Mouse (Mus musculus): Measurements from ENCODE around the gene Gm48551.

The Gm48551 gene

DNA sequence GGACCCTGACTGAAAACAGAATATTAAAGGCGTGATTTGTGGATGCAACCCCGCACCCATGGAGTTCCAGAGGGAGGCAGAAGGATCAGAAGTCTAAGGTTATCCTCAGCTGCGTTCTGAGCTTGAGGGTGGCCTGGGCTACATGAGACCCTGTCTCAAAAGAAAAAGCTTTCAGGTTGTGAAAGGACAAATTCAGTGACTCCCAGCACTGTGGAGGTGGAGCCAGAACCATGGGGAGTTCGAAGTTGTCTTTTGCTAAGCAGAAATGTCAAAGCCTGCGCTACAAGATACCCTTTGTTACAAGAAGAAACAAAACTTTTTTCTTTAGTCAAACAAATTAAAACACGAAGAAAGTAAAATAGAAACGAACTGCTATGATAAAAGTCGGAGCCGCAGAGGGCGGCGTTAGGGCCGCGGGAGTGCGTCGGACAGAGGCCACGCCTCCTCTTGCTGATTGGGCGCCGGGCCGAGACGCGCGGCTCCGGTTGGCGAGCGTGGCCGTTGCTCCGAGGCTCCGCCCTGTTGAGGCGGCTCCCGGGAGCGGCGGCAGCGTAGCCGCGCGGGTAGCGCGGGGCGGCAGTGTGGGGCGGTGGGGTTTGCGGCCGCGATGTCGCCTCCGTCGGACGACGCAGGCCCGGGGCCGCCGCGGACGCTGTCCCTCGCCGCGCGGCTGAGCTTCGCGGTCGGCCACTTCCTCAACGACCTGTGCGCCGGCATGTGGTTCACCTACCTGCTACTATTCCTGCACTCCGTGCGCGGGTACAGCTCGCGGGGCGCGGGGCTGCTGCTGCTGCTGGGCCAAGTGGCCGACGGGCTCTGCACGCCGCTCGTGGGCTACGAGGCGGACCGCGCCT, 27.0 kb upstream of the Gm48551 start, which contains the start of gene Mfsd12:
Mfsd12 (plus strand) TSS at position 501 of the 854 bp plus-strand sequence.
- in situ Hi-C loops (cut with MboI, MseI), result no loop called here

DNA sequence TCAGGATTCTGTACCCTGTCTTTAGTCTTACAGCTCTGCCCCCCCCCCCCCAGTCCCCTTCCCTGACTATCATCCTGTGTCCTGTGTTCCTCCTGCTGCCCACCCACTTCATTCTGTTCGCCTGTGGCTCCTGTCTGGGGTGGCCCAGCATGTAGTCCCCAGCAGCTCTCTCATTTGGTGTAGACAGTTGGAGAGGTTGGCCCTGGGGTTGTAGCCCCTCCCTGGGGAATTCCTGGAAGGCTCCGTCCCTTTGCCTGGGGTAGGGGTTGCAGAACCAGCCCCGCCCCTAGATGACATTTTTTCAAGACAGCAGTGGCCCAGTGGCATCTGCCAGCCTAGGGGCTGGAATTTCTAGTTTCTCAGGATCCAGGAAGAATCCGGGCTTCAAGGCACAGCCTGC, 26.1 kb upstream of the Gm48551 start:
- in situ Hi-C loops (cut with MboI, MseI), result no loop called here

DNA sequence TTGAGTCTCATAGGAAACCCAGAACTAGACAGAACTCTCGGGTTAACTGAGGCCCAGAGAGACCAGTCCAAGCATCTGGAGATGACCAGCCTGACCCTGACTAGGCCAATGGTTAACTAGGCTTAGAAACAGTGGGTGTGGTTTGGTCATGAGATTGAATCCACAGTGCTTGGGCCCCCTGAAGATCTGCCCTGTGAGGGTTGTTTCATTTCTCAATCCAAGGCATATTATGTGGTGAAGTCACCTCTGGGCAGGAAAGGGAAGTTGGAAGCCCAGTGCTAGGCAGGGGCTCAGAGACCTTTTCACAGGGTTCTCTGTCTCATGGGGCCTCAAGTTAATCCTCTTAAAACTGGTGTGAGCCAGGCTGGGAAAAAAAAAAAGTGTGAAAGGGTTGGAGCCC, 25.4 kb upstream of the Gm48551 start:
- in situ Hi-C loops (cut with MboI, MseI), result no loop called here

DNA sequence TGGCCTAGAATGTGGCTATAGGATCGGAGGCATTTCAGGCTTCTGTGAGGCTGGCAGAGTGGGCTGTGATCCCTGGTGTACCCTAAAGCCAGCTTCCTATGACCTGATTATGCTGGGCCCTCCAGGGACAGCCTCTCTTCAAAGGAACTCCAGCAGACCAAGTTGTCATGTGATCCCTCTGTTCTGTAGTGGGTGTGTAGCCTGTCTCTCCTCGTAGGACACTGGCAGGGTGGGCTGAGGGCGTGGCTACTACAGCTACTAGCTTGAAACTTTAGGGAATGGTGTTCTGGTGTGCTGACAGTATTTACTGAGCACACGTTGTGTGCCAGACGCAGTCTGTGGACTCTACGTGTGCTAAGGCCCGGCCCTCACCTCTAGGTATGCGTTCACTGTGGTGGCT, 23.5 kb upstream of the Gm48551 start:
- in situ Hi-C loops (cut with MboI, MseI), result no loop called here

DNA sequence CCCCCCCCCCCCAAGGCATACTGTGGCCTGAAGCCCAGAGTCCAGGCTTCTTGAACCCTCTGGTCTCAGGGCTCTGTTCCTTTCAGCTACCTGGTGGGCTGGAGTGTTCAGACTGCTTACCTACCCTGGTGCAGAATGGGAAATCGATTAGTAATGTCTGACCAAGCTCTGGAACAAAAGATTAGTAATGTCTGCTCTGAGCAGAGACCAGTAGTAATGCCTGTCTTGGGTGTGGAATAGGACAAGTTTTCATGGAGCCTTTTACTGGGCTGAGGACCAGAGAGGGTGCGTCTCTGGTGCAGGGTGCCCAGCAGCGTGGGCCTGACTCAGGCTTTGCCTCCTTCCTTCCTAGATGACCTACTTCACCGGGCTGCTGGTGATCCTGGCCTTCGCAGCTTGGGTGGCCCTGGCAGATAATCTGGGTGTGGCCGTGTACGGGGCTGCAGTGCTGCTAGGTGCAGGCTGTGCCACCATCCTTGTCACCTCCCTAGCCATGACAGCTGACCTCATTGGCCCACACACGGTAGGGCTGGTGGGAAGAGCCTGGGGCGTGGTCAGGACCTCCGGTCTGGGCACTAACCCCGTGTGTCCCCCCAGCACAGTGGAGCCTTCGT, 21.8 kb upstream of the Gm48551 start:
- in situ Hi-C loops (cut with MboI, MseI), result no loop called here

DNA sequence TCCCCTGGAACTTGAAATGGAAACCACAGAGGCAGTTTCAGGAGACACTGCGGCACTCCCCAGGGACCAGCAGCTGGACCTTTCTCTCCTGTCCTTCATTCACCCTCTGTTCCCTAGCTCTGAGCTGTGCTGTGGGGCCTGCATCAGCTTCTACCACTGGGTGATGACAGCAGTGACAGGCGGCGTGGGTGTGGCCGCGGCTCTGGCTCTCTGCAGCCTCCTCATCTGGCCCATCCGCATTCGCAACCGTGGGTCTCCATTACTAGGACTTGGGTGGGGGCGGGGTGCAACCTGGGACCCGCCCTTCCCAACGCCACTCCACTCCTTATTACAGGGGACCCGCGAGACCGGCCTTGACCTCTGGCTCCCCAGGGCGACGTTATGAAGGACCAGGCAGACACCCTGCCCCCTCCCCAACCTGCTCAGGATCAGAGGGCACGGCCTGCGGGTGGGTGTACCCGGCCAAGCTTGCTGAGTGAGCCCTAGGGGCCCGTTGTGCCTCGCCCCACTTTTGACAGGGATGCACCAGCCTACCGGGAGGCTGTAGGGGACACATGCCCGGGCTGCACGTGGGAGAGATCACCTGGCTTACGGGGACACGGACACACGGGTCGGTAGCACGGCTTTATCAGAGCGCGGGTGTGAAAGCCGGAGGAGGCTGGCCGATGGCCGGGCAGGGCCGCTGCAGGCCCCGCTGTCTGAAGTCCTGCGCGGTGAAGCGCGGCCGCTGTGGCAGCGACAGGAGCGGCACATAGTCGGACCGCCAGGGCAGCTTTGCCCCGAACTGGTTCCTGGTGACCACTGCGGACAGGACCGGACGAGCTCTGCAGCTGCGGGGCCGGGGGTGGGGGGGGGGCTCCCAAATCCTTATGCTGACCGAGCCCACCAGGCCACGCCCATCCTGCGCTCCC, 20.6 kb upstream of the Gm48551 start:
- in situ Hi-C loops (cut with MboI, MseI), result no loop called here

DNA sequence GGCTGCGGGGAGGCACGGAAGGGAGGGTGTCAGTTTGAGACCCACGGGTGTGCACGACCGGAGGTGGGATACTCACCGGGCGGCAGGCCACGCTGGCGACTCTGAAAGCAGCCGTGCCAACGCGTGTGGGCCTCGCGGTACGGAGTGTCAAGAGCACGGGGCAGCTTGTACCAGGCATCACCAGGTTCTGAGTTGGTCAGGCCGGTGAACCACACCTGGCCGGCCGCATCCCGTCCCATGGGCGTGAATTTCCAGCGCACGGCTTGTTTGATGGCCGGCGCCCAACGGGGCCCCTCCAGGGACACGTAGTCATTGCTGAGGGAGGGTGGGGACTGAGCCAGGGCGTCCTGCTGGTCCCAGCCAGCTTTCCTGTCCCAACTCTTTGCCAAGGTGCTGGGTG, 19.6 kb upstream of the Gm48551 start:
- in situ Hi-C loops (cut with MboI, MseI), result no loop called here

DNA sequence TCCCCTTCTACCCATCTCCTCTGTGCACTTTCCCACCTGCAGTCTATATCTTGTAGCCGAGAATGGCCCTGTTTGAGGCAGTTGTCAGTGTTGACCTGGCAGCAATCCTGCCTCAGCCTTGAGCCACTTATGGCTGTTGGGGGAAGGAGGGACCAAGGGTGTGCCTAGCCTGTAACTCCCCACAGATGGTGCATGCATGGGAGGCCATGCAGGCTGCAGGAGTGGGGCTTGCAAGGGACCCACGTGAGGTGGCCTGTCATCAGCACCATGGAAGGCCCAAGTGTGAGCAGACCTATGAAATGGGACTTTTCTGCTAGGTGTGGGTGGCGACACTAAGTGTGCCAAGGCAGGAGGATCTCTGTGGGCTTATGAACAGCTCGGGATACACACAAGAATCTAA, 19.2 kb upstream of the Gm48551 start:
- in situ Hi-C loops (cut with MboI, MseI), result no loop called here

DNA sequence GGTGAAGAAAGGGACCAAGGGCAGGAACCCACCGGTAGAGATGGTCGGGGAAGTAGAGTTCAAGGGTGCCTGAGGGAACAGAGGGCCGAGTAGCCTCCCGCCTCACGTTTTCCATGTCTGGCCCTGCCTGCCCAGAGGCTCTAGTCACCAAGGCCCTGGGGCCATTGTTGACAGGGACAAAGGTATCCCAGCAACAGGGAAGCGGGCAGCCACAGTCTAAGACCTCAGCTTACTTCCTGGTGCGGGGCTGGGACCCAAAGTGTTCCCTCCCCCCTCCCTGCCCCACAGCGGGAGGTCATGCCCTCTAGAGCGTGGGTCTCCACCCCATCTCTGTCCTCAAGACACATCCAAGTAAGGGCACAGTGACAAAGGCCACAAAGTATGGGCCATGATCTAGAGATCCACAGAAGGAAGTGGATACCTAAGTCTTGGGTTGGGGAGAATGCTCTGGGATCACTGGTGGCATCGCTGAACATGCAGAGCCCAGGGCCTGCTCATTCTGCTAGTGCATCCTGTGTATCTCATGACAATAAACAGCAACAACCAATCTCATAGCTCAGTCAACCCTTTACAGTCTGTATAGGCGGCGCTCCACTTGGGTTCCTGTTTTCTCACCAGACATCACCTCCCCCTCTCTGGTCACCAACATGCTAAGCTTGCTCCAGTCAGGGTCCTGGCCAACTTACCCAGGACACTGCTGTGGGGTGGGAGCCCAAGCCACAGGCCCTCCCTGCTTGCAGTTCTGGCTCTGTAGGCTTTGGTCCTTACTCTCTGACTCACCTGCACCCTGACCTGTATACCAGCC, 18.4 kb upstream of the Gm48551 start, which contains the start of gene 4930404N11Rik:
4930404N11Rik (minus strand) TSS at position 145 of the 805 bp plus-strand sequence.
- in situ Hi-C loops (cut with MboI, MseI), result no loop called here

DNA sequence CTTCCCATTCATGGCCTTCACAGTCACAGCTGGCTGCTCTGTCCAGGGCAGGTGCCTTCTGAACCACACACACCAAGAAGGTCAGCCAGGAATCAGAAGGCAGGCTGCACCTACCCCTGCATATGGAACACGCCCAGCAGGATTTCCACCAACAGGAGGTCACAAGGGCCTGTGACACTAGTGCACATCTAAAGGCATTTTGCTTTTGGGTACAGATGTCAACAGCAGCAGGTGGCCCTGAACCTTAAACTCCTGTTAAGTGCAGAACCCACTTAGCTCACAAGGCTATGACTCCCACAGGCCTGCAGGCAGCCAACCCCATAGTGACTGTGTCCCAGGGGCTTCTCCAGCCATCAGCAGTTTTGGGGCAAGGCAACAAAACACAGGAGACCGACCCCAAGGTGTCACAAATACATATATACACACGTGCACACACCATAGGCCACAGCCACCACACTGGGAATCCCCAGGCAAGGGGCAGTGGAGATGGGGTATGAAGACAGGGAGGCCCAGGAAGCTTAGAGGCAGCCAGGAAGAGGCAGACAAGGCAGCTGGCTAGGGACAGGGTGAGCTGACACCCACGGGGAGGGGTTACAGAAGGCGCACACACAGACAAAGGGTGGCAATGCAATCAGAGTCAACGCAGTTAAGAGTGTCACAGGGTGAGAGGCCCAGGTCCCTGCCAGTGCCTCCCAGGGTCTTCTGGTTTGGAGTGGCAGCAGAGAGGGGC, 17.6 kb upstream of the Gm48551 start:
- in situ Hi-C loops (cut with MboI, MseI), result no loop called here

DNA sequence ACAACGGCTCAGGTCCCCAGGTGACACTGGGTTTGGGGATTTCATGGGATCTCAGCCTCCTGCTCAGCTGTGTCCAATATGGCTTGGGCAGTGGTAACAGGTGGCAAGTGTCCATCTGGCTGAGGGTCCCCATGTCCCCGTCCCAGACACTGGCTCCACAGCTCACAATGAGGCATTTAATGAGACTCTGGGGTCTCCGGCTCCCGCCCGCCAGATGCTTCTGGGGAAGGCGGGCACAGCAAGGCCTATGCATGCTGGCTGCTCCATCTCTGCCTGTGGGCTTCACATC, 17.1 kb upstream of the Gm48551 start:
- in situ Hi-C loops (cut with MboI, MseI), result no loop called here

DNA sequence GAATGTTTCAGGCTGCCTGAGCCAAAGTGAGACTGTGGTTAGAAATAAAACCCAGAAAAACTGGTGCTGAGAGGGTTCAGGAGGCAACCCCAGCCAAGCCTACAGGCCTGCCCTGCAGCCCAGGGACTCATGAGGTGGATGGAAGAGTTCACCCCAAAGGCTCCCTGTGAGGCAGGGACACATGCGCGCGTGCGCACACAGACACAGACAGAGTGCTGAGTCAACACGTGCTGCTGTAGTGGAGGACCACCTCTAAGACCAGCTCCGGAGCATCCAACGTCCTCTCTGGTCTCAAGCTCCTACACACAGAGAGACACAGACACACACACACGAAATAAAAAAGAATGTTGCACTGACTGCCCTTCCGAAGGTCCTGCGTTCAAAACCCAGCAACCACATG, 8.9 kb upstream of the Gm48551 start:
- in situ Hi-C loops (cut with MboI, MseI), result loop anchor here (10.0 kb wide), 1 partner anchor 551 kb away; the partner anchor contains the start of gene Oaz1

DNA sequence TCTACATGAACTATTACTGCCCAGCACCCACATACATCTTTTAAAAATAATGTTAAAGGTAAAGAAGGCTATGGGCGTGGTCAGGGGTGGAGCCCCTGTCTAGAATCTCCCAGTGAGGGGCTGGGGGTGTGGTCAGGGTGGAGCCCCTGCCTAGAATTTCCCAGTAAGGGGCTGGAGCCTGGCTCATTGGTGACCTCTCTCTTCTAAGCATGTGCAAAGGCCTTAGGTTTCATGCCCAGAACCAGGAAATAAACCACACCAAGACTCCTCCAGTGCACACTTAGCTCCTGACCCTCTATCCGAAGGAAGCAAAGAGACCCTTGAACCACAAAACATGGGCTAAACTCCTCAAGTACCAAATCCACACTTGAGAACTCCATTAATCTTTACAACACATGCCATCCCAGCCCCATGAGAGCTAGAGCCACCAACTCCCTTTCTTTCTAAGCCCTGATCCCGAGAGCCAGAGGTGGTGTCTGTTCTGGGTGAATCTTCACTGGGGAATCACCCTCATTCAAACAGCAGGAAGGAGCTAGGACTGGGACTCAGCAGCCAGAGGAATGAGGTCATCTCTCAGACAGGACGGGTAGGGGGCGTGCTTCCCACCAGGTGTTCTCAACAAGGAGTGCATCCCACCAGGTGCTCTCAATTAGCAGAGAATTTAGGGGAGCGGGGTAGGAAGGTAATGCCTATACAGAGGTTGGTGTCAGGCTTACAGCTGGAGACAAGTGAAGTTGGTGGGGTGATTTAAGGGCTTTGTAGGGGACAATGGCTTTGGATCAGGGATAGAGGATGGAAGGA, 7.5 kb upstream of the Gm48551 start:
- in situ Hi-C loops (cut with MboI, MseI), result loop anchor here (10.0 kb wide), 1 partner anchor 552 kb away; the partner anchor contains the start of gene Oaz1

DNA sequence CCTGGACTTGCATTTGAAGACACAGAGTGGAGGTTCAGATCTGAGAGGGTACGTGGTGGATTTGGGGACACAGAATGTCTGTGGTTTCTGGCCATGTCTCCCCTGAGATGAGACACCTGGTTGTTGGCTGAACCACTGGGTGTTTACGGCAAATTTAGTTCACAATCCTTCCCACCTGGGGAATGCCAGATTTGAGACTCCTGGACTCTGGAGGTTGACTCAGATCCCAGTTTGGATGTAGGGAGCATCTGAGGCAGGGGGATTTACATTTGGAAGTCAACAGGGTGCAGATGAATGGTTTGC, 7.0 kb upstream of the Gm48551 start:
- in situ Hi-C loops (cut with MboI, MseI), result loop anchor here (10.0 kb wide), 1 partner anchor 553 kb away; the partner anchor contains the start of gene Oaz1

DNA sequence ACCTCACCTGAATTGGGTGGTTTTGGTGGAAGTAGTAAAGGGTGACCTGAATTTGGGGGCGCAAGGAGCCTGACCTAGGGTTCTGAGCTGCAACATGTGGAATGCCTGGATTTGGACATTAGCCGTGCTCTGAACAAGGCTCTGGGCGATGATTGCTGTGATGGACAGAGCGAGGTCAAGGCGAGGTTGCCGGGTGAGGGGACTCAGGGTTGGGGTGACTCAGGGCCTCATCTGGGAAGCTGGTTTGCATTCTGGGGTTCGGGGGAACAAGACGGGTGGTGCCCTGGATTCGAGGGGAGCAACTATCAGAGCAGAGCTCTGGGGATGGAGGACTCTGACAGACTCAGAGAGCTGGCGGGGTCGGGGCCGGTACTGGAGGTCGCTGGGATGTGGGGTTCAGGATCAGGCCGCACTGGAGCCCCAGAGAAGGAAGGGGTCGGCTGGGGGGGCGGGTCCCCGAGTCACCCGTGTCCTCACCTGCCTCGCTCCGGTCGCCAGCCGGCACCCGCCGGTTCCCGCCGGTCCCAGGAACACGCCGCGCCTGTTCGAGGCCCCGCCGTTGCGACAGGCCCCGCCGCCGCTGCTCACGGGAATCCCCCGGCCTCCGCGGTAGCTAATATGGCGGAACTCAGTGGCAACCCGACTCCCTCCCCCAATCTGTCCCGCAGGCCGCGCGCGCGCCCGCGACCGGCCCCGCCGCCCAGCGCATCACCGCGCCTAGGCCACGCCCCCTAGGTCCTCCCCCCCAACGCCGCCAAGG, 6.3 kb upstream of the Gm48551 start, which contains the start of gene Fzr1:
Fzr1 (minus strand) TSS at position 724 of the 760 bp plus-strand sequence.
- in situ Hi-C loops (cut with MboI, MseI), result loop anchor here (10.0 kb wide), 1 partner anchor 553 kb away; the partner anchor contains the start of gene Oaz1

DNA sequence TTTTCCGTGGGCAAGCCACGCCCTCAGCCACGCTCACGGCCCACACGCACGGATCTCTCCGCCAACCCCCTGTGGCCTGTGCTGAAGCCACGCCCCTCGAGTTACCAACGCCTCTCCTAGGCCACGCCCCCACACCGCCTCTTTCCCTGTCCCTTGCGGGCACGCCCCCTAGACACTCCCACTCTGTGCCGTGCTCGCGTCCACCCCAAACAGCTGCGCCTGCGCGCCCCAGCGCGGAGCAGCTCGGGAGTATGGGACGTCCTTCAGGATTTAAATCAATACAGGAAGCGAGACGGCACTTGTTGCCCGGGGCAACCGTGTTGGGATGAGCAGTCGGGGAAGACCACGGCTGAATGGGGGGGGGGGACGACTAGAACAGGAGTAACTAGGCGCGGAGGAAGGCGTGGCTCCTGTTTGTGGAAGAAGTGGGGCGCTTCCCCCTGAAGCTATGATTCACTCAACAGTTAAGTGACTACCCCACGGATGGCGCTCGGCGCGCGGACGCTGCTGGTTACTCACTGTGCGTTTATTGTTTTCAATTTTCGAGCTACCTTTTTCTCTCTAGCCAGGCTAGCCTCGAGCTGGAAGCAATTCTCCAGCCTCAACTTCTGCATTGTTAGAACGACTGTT, 5.6 kb upstream of the Gm48551 start:
- in situ Hi-C loops (cut with MboI, MseI), result loop anchor here (10.0 kb wide), 1 partner anchor 554 kb away; the partner anchor contains the start of gene Oaz1

DNA sequence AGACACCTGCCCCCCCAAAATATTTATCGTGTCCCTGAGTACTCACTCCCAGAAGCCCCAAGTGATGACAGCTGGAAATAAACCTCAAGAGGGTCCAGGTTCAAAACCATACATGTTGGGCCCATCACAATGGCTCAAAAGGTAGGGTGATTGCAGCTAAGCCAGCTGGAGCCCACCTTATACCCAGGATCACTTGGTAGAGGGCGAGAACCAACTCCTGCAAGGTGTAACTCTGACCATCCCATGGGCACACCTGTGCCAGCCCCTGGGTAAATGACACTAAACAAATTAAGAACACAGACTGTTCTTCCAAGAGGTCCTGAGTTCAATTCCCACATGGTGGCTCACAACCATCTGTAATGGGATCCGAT, 5.1 kb upstream of the Gm48551 start:
- in situ Hi-C loops (cut with MboI, MseI), result loop anchor here (10.0 kb wide), 1 partner anchor 554 kb away; the partner anchor contains the start of gene Oaz1

DNA sequence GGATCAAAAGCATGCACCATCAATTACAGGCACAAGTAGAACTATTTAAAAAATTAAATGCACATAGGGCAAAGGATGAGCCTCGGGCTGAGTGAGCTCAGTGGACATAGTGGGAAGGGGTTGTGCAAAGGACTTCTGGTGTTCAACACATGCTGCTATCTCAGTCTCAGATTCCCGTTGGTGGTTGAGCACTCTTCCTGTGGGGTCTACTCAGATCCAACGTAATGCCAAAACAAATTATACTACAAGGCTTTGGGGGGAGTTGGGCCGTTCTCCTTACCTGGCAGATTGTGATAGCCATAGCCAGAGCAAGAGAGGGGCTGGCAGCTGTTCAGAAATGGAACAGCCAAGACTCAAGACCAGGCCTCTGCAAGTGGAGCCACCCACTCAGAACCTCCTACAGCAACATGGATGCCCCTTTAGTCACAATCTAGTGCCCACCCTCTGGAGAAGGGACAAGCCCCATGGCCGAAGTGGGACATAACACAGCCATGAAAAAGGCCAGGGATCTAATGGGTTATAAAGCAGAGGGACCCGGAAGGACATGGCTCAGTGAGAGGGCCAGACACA, 4.4 kb upstream of the Gm48551 start:
- in situ Hi-C loops (cut with MboI, MseI), result loop anchor here (10.0 kb wide), 1 partner anchor 555 kb away; the partner anchor contains the start of gene Oaz1

All from T-helper 1 cell (primary cell).